Mouse (Mus musculus): ENCODE results near the gene Plxnb2. TPM values are rescaled to one million over a fixed set of nuclear protein-coding genes. Genes with fewer than 3 reads are reported as not detected.
A peak's percentile ranks its signal among the peaks of the same experiment; 100 is the strongest.

Gene Plxnb2
- polyA plus RNA-seq, 1 experiment from 2014 or later = 104 TPM

GRCm38 (mm10) chr15:89122649-89123366, 57.8 kb downstream of the Plxnb2 start, which contains the start of gene Tubgcp6:
TSS of gene Tubgcp6 (minus strand) at chr15:89123112.
- ATAC-seq (ENCODE audit: low FRiP score) = peak; percentile 84

GRCm38 (mm10) chr15:89118007-89118406, 62.6 kb downstream of the Plxnb2 start:
- no peak for DNase-seq (ENCODE audit: low spot score)
- Histone ChIP-seq H3K4me1 (replicated peaks; ENCODE audit: control insufficient read depth, insufficient read depth, low read length) (peaks cover 7% of the 10 kb centered on the region), H3K9me3 (ENCODE audit: control insufficient read depth, low read length) (no peaks in the 10 kb centered on the region), H3K36me3 (ENCODE audit: control insufficient read depth, insufficient read depth, low read length) (peaks cover 6% of the 10 kb centered on the region; the same call in 1 of the 2 replicates), H3K27ac (ENCODE audit: low read depth, low read length) (no peak overlapping the region), H3K27me3 (ENCODE audit: control insufficient read depth, insufficient read depth, low read length) (no peaks in the 10 kb centered on the region), H3K4me2 (replicated peaks; ENCODE audit: low read depth, low read length) (no peak overlapping the region), H3K9ac (ENCODE audit: low read depth, low read length) (no peak overlapping the region), H3K4me3 (ENCODE audit: low read depth, low read length) (no peak overlapping the region)
- ATAC-seq (ENCODE audit: low FRiP score) = no peak

More at GRCm38 (mm10) chr15:89122649-89123366, 57.8 kb downstream of the Plxnb2 start, which contains the start of gene Tubgcp6:
- DNase-seq (ENCODE audit: low spot score) = peak; percentile 99
- no peaks in the 10 kb centered on the region for H3K36me3 ChIP-seq (ENCODE audit: control insufficient read depth, insufficient read depth, low read length)
- H3K4me3 ChIP-seq (ENCODE audit: low read depth, low read length) = peak within 1 kb of the TSS; percentile 92
- H3K4me1 ChIP-seq (replicated peaks; ENCODE audit: control insufficient read depth, insufficient read depth, low read length) = peaks cover 14% of the 10 kb centered on the region
- H3K27ac ChIP-seq (ENCODE audit: low read depth, low read length) = peak within 1 kb of the TSS; percentile 76
- H3K27me3 ChIP-seq (ENCODE audit: control insufficient read depth, insufficient read depth, low read length) = no peaks in the 10 kb centered on the region
- H3K9me3 ChIP-seq (ENCODE audit: control insufficient read depth, low read length) = no peaks in the 10 kb centered on the region
- peak within 1 kb of the TSS; percentile 82 for H3K9ac ChIP-seq (ENCODE audit: low read depth, low read length)
- WGBS = under 1% methylated on average over 47 of the region's 47 CpGs
- peak within 1 kb of the TSS; percentile 80 for H3K4me2 ChIP-seq (replicated peaks; ENCODE audit: low read depth, low read length)

GRCm38 (mm10) chr15:89110147-89110546, 70.4 kb downstream of the Plxnb2 start:
- ATAC-seq (ENCODE audit: low FRiP score) (no peak), DNase-seq (ENCODE audit: low spot score) (no peak)
- Histone ChIP-seq H3K36me3 (ENCODE audit: control insufficient read depth, insufficient read depth, low read length) (peaks cover 9% of the 10 kb centered on the region), H3K4me1 (replicated peaks; ENCODE audit: control insufficient read depth, insufficient read depth, low read length) (no peaks in the 10 kb centered on the region), H3K27me3 (ENCODE audit: control insufficient read depth, insufficient read depth, low read length) (no peaks in the 10 kb centered on the region), H3K9me3 (ENCODE audit: control insufficient read depth, low read length) (no peaks in the 10 kb centered on the region), H3K27ac (ENCODE audit: low read depth, low read length) (no peak overlapping the region), H3K4me3 (ENCODE audit: low read depth, low read length) (no peak overlapping the region), H3K4me2 (replicated peaks; ENCODE audit: low read depth, low read length) (no peak overlapping the region), H3K9ac (ENCODE audit: low read depth, low read length) (no peak overlapping the region)
- 91% methylated on average over 9 of the region's 9 CpGs for WGBS

GRCm38 (mm10) chr15:89106976-89107375, 73.6 kb downstream of the Plxnb2 start:
- no peak overlapping the region for H3K4me2 ChIP-seq (replicated peaks; ENCODE audit: low read depth, low read length)
- 92% methylated on average over 1 of the region's 1 CpGs for WGBS
- H3K36me3 ChIP-seq (ENCODE audit: control insufficient read depth, insufficient read depth, low read length) = peaks cover 15% of the 10 kb centered on the region
- no peaks in the 10 kb centered on the region for H3K4me1 ChIP-seq (replicated peaks; ENCODE audit: control insufficient read depth, insufficient read depth, low read length)
- no peak overlapping the region for H3K4me3 ChIP-seq (ENCODE audit: low read depth, low read length)
- H3K9me3 ChIP-seq (ENCODE audit: control insufficient read depth, low read length) = no peaks in the 10 kb centered on the region
- H3K9ac ChIP-seq (ENCODE audit: low read depth, low read length) = no peak overlapping the region
- no peak for ATAC-seq (ENCODE audit: low FRiP score)
- no peak for DNase-seq (ENCODE audit: low spot score)
- no peaks in the 10 kb centered on the region for H3K27me3 ChIP-seq (ENCODE audit: control insufficient read depth, insufficient read depth, low read length)
- no peak overlapping the region for H3K27ac ChIP-seq (ENCODE audit: low read depth, low read length)

GRCm38 (mm10) chr15:89106073-89106472, 74.5 kb downstream of the Plxnb2 start:
- 89% methylated on average over 13 of the region's 13 CpGs for WGBS
- Histone ChIP-seq H3K9ac (ENCODE audit: low read depth, low read length) (no peak overlapping the region), H3K9me3 (ENCODE audit: control insufficient read depth, low read length) (no peaks in the 10 kb centered on the region), H3K36me3 (ENCODE audit: control insufficient read depth, insufficient read depth, low read length) (peaks cover 19% of the 10 kb centered on the region), H3K27ac (ENCODE audit: low read depth, low read length) (no peak overlapping the region), H3K4me1 (replicated peaks; ENCODE audit: control insufficient read depth, insufficient read depth, low read length) (no peaks in the 10 kb centered on the region), H3K27me3 (ENCODE audit: control insufficient read depth, insufficient read depth, low read length) (no peaks in the 10 kb centered on the region), H3K4me2 (replicated peaks; ENCODE audit: low read depth, low read length) (no peak overlapping the region), H3K4me3 (ENCODE audit: low read depth, low read length) (no peak overlapping the region)
- no peak for DNase-seq (ENCODE audit: low spot score)
- ATAC-seq (ENCODE audit: low FRiP score) = no peak

Other genes with a start within 250 kb of the Plxnb2 start
- 0.15 TPM in 1 of 2 replicates, not detected in the other for gene Ttll8, start 226.4 kb downstream of the Plxnb2 start, polyA plus RNA-seq (2014; fragmentation: Nextera tagmentation; extraction: Ambion mirVana)
- gene Mlc1, start 201.8 kb downstream of the Plxnb2 start, polyA plus RNA-seq (2014; fragmentation: Nextera tagmentation; extraction: Ambion mirVana) = 3.7 and 4.1 TPM in 2 replicates
- 0.15 TPM in 1 of 2 replicates, not detected in the other for gene Mov10l1, start 197.9 kb downstream of the Plxnb2 start, polyA plus RNA-seq (2014; fragmentation: Nextera tagmentation; extraction: Ambion mirVana)
- 0.33 and 0.94 TPM in 2 replicates for gene Panx2, start 121.1 kb downstream of the Plxnb2 start, polyA plus RNA-seq (2014; fragmentation: Nextera tagmentation; extraction: Ambion mirVana)
- gene Trabd, start 105.7 kb downstream of the Plxnb2 start, polyA plus RNA-seq (2014; fragmentation: Nextera tagmentation; extraction: Ambion mirVana) = 39.5 and 42.1 TPM in 2 replicates
- gene Selenoo, start 91.7 kb downstream of the Plxnb2 start, polyA plus RNA-seq (2014; fragmentation: Nextera tagmentation; extraction: Ambion mirVana) = 17.2 and 20.4 TPM in 2 replicates
- gene Tubgcp6, start 57.7 kb downstream of the Plxnb2 start, polyA plus RNA-seq (2014; fragmentation: Nextera tagmentation; extraction: Ambion mirVana) = 17.5 and 17.6 TPM in 2 replicates
- gene Hdac10, start 52.1 kb downstream of the Plxnb2 start, polyA plus RNA-seq (2014; fragmentation: Nextera tagmentation; extraction: Ambion mirVana) = 9.4 and 10.7 TPM in 2 replicates
- gene Mapk12, start 40.1 kb downstream of the Plxnb2 start, polyA plus RNA-seq (2014; fragmentation: Nextera tagmentation; extraction: Ambion mirVana) = 16.5 and 17.8 TPM in 2 replicates
- 38.5 and 40.4 TPM in 2 replicates for gene Mapk11, start 31.2 kb downstream of the Plxnb2 start, polyA plus RNA-seq (2014; fragmentation: Nextera tagmentation; extraction: Ambion mirVana)
- gene Dennd6b, start 15.7 kb upstream of the Plxnb2 start, polyA plus RNA-seq (2014; fragmentation: Nextera tagmentation; extraction: Ambion mirVana) = 28.3 and 31.2 TPM in 2 replicates
- 42.1 and 46.0 TPM in 2 replicates for gene Ppp6r2, start 30.8 kb upstream of the Plxnb2 start, polyA plus RNA-seq (2014; fragmentation: Nextera tagmentation; extraction: Ambion mirVana)
- gene Sbf1, start 134.5 kb upstream of the Plxnb2 start, polyA plus RNA-seq (2014; fragmentation: Nextera tagmentation; extraction: Ambion mirVana) = 57.4 and 66.4 TPM in 2 replicates
- gene Adm2, start 141.9 kb upstream of the Plxnb2 start, polyA plus RNA-seq (2014; fragmentation: Nextera tagmentation; extraction: Ambion mirVana) = 0.12 TPM in 1 of 2 replicates, not detected in the other
- gene Miox, start 153.6 kb upstream of the Plxnb2 start, polyA plus RNA-seq (2014; fragmentation: Nextera tagmentation; extraction: Ambion mirVana) = not detected in 2 replicates
- 25.4 and 26.8 TPM in 2 replicates for gene Lmf2, start 174.9 kb upstream of the Plxnb2 start, polyA plus RNA-seq (2014; fragmentation: Nextera tagmentation; extraction: Ambion mirVana)
- 133 and 140 TPM in 2 replicates for gene Ncaph2, start 174.9 kb upstream of the Plxnb2 start, polyA plus RNA-seq (2014; fragmentation: Nextera tagmentation; extraction: Ambion mirVana)
- gene Sco2, start 193.1 kb upstream of the Plxnb2 start, polyA plus RNA-seq (2014; fragmentation: Nextera tagmentation; extraction: Ambion mirVana) = 7.4 and 7.9 TPM in 2 replicates
- 1.4 and 1.7 TPM in 2 replicates for gene Tymp, start 196.3 kb upstream of the Plxnb2 start, polyA plus RNA-seq (2014; fragmentation: Nextera tagmentation; extraction: Ambion mirVana)
- gene Odf3b, start 198.5 kb upstream of the Plxnb2 start, polyA plus RNA-seq (2014; fragmentation: Nextera tagmentation; extraction: Ambion mirVana) = 1.7 and 2.6 TPM in 2 replicates
- not detected in 2 replicates for gene Klhdc7b, start 204.1 kb upstream of the Plxnb2 start, polyA plus RNA-seq (2014; fragmentation: Nextera tagmentation; extraction: Ambion mirVana)
- gene Syce3, start 229.7 kb upstream of the Plxnb2 start, polyA plus RNA-seq (2014; fragmentation: Nextera tagmentation; extraction: Ambion mirVana) = not detected in 2 replicates
- 0.73 and 0.93 TPM in 2 replicates for gene Cpt1b, start 245.1 kb upstream of the Plxnb2 start, polyA plus RNA-seq (2014; fragmentation: Nextera tagmentation; extraction: Ambion mirVana)
- gene C730034F03Rik, start 248.8 kb upstream of the Plxnb2 start, polyA plus RNA-seq (2014; fragmentation: Nextera tagmentation; extraction: Ambion mirVana) = 2.6 and 4.0 TPM in 2 replicates
- not detected in 2 replicates for gene Gm44502, start 248.9 kb upstream of the Plxnb2 start, polyA plus RNA-seq (2014; fragmentation: Nextera tagmentation; extraction: Ambion mirVana)
- 54.7 and 63.4 TPM in 2 replicates for gene Chkb, start 249.1 kb upstream of the Plxnb2 start, polyA plus RNA-seq (2014; fragmentation: Nextera tagmentation; extraction: Ambion mirVana)